Mouse (Mus musculus): Measurements from ENCODE around the gene Oaf. TPM values are rescaled to one million over a fixed set of nuclear protein-coding genes. Genes with fewer than 3 reads are reported as not detected.

Gene Oaf
- polyA plus RNA-seq, 1 experiment: 35.7 TPM

DNA sequence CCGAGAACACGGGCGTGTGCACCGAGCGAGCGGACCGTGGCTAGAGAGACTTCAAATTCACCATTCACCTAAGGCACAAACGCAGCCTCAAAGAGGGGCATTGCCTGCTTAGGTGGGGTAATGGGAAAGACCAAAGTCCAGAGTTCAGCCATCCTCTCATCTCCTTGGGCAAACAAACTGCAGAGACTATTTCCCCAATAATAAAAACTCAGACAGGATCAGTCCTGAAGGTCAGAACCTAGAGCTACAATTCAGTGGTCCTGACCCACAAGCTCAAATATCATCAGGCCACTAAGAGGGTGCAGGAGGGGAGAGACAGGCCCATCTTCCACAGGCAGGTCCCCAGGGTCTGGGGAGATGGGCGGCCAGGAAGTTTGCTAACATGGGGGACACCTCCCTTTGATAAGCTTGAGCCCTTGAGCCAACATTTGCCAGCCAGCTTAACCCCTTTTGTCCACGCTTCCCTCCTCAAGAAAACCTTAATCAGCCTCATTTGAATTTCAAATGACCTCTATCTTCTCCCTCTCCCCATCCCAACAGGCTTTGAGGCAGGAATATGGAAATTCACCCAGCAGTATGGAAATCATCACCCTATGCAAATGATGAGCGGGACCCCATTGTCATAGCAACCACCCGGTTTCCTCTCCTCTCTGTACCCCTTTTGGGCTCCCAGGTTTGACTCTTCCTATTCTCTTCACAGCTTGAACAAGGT is 51.2 kb downstream of the Oaf start:
- H3K27ac ChIP-seq (ENCODE audit: insufficient read depth, low read depth, low read length): no peak overlapping the region
- H3K36me3 ChIP-seq (ENCODE audit: control insufficient read depth, insufficient read depth, low read length): no peaks in the 10 kb centered on the region
- H3K4me1 ChIP-seq (ENCODE audit: control insufficient read depth, insufficient read depth, insufficient read length, low read length): peaks cover 15% of the 10 kb centered on the region; the same call in 1 of the 2 replicates
- H3K4me3 ChIP-seq (ENCODE audit: low read depth, low read length): no peak overlapping the region
- H3K27me3 ChIP-seq (ENCODE audit: control insufficient read depth, insufficient read depth, low read length): no peaks in the 10 kb centered on the region
- TF ChIP-seq POLR2A (IDR thresholded peaks at IDR 0.05; ENCODE audit: low read depth, low read length) (no peak), CTCF (IDR thresholded peaks at IDR 0.05; ENCODE audit: extremely low read depth, insufficient read length, insufficient replicate concordance, low read depth, low read length) (no peak)
- 38% methylated on average over 12 of the region's 12 CpGs for WGBS

DNA sequence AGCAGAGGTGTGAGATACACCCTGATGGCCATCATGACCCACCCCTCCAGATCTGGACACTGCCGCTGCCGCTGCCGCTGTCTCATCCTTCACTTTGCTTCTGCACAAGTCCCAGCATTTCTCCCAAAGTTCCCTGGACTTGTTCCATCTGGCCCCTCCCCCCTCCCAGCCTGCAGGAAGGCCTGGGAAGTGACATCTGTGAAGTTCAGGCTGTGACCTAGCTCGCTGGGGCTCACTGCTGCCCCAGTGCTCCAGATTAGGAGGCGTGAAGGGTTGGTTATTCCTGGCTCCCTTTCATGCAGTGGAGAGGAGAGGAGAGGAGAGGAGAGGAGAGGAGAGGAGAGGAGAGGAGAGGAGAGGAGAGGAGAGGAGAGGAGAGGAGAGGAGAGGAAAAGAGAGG is 60.1 kb downstream of the Oaf start:
- no peak overlapping the region for H3K27ac ChIP-seq (ENCODE audit: insufficient read depth, low read depth, low read length)
- WGBS: 61% methylated on average over 5 of the region's 5 CpGs
- TF ChIP-seq CTCF (IDR thresholded peaks at IDR 0.05; ENCODE audit: extremely low read depth, insufficient read length, insufficient replicate concordance, low read depth, low read length): no peak
- no peak for TF ChIP-seq POLR2A (IDR thresholded peaks at IDR 0.05; ENCODE audit: low read depth, low read length)
- H3K4me1 ChIP-seq (ENCODE audit: control insufficient read depth, insufficient read depth, insufficient read length, low read length): no peaks in the 10 kb centered on the region
- no peaks in the 10 kb centered on the region for H3K27me3 ChIP-seq (ENCODE audit: control insufficient read depth, insufficient read depth, low read length)
- H3K4me3 ChIP-seq (ENCODE audit: low read depth, low read length): no peak overlapping the region
- no peaks in the 10 kb centered on the region for H3K36me3 ChIP-seq (ENCODE audit: control insufficient read depth, insufficient read depth, low read length)

DNA sequence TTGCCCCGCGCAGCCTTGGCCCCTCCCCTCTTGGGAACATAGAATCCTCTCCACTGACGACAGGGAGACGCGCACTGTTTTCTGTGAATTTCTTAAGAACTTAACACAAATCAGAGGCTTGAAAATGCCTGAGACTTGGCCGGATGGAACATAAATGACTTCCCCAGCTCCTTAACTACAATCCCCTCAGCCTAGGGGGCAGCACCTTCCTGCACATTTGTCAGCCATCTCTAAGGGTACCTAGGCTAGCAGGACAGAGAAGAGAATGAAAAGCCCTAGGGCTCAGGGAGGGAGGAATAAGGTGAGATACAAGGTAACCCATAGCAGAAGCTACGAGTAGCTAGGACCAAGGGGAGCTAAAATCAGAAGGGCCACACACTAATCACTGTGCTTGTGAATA is 61.5 kb downstream of the Oaf start:
- WGBS: 70% methylated on average over 7 of the region's 7 CpGs
- no peak overlapping the region for H3K4me3 ChIP-seq (ENCODE audit: low read depth, low read length)
- H3K4me1 ChIP-seq (ENCODE audit: control insufficient read depth, insufficient read depth, insufficient read length, low read length): no peaks in the 10 kb centered on the region
- H3K27ac ChIP-seq (ENCODE audit: insufficient read depth, low read depth, low read length): no peak overlapping the region
- H3K27me3 ChIP-seq (ENCODE audit: control insufficient read depth, insufficient read depth, low read length): no peaks in the 10 kb centered on the region
- TF ChIP-seq CTCF (IDR thresholded peaks at IDR 0.05; ENCODE audit: extremely low read depth, insufficient read length, insufficient replicate concordance, low read depth, low read length) (no peak), POLR2A (IDR thresholded peaks at IDR 0.05; ENCODE audit: low read depth, low read length) (no peak)
- no peaks in the 10 kb centered on the region for H3K36me3 ChIP-seq (ENCODE audit: control insufficient read depth, insufficient read depth, low read length)

Other genes with a start within 250 kb of the Oaf start
- 3.9 and 7.4 TPM in 2 replicates for gene Arhgef12, start 132.7 kb downstream of the Oaf start, polyA plus RNA-seq (2012; rRNA removed)
- gene Tmem136, start 123.3 kb downstream of the Oaf start, polyA plus RNA-seq (2012; rRNA removed): 0.23 and 0.55 TPM in 2 replicates
- gene Pou2f3, start 29.5 kb downstream of the Oaf start, polyA plus RNA-seq (2012; rRNA removed): 0.55 and 1.2 TPM in 2 replicates
- gene Trim29, start 70.9 kb upstream of the Oaf start, polyA plus RNA-seq (2012; rRNA removed): 0.11 and 0.79 TPM in 2 replicates